Mouse (Mus musculus) neural tube, embryonic 12.5 days (tissue): ENCODE results near the gene Prmt2. TPM values are rescaled to one million over a fixed set of nuclear protein-coding genes. Genes with fewer than 3 reads are reported as not detected.

ENCODE experiments used
- microRNA counts: library from miRNA; unstranded; fragments of <30 nt; microRNA quantifications from one replicate; lab custom pipeline; 2017
- microRNA-seq: library from miRNA; unstranded; fragments of <30 nt; microRNA quantifications from one replicate; pipeline ENCODE4, GENCODE M21; 2017
- polyA plus RNA-seq: library from polyadenylated mRNA; unstranded; fragments of >200 nt; fragmentation: Nextera tagmentation; extraction: Ambion mirVana; gene quantifications from 2 replicates; pipeline ENCODE4 v1.2.1, GENCODE M21; 2016

The Prmt2 gene
- polyA plus RNA-seq, 1 experiment from 2014 or later, result 128 TPM

MicroRNAs encoded within 50 kb of the gene (microRNA counts, 519-probe panel; counts per million panel counts)
- 342 counts per million, percentile 67 among the panel's probes with 10 or more counts for microRNA mmu-miR-678 (lab: Ali Mortazavi, UCI)

Small RNA genes within 50 kb of the gene (microRNA-seq; reads per million reads assigned to microRNA genes)
- gene Mir678, result not detected

Other genes with a start within 250 kb of the Prmt2 start
- 17.6 and 19.5 TPM in 2 replicates for gene Zfp280b, start 205.2 kb downstream of the Prmt2 start, polyA plus RNA-seq
- not detected in 2 replicates for gene Slc5a4b, start 126.9 kb downstream of the Prmt2 start, polyA plus RNA-seq
- not detected in 2 replicates for gene Slc5a4a, start 90.4 kb downstream of the Prmt2 start, polyA plus RNA-seq
- 0.88 and 0.93 TPM in 2 replicates for gene S100b, start 16.0 kb upstream of the Prmt2 start, polyA plus RNA-seq
- gene Dip2a, start 107.4 kb upstream of the Prmt2 start, polyA plus RNA-seq, result 14.2 and 15.0 TPM in 2 replicates
- not detected in 2 replicates for gene AC141477.1, start 202.6 kb upstream of the Prmt2 start, polyA plus RNA-seq
- 11.5 and 15.6 TPM in 2 replicates for gene Pcnt, start 204.9 kb upstream of the Prmt2 start, polyA plus RNA-seq
- not detected in 2 replicates for gene 2610028H24Rik, start 211.2 kb upstream of the Prmt2 start, polyA plus RNA-seq
- gene Mcm3ap, start 231.1 kb upstream of the Prmt2 start, polyA plus RNA-seq, result 75.1 and 75.8 TPM in 2 replicates
- 8.4 TPM in 2 replicates for gene Ybey, start 231.2 kb upstream of the Prmt2 start, polyA plus RNA-seq